ENCODE assay signal across 24 mouse cellular contexts in genomic region chr10:54153928-54154327, GRCm38 (mm10).
"Had no signal": no experiment of that assay in that cellular context is flagged by ENCODE, and none has a peak within 500 bp of the region (broad histone marks: within the 10 kb centered on the region; RNA-seq: fewer than 3 reads in every experiment).

No protein-coding gene starts in this region.

- H3K4me1 ChIP-seq: heart, embryonic 10.5 days; heart, embryonic 12.5 days; hindbrain, embryonic 10.5 days; hindbrain, embryonic 12.5 days; hindbrain, embryonic 15.5 days; limb, embryonic 10.5 days; limb, embryonic 12.5 days; liver, embryonic 13.5 days had no signal

- H3K9ac ChIP-seq: heart, embryonic 12.5 days; hindbrain, embryonic 12.5 days; hindbrain, embryonic 15.5 days; limb, embryonic 12.5 days; liver, embryonic 13.5 days had no signal

- H3K4me2 ChIP-seq: heart, embryonic 12.5 days; hindbrain, embryonic 12.5 days; hindbrain, embryonic 15.5 days; limb, embryonic 12.5 days; liver, embryonic 11.5 days; liver, embryonic 13.5 days had no signal

- H3K27me3 ChIP-seq: heart, embryonic 12.5 days; hindbrain, embryonic 12.5 days; hindbrain, embryonic 15.5 days; limb, embryonic 12.5 days; liver, embryonic 13.5 days had no signal

- H3K27ac ChIP-seq: heart, embryonic 10.5 days; hindbrain, embryonic 10.5 days; hindbrain, embryonic 12.5 days; hindbrain, embryonic 15.5 days; hindbrain, postnatal 0 days; layer of hippocampus, adult 2 months; left cerebral cortex, adult 2 months; limb, embryonic 10.5 days; limb, embryonic 12.5 days; liver, embryonic 13.5 days had no signal

- DNase-seq: gastrocnemius, postnatal 14 days; gastrocnemius, postnatal 36 days; heart, adult 18-20 months; heart, postnatal 10 days; kidney, adult 11 months; kidney, adult 2 months; kidney, adult 9 months; kidney, postnatal 10 days; kidney, postnatal 25 days; kidney, postnatal 4 days; liver; liver, embryonic 13.5 days had no signal

- H3K4me3 ChIP-seq: heart, embryonic 10.5 days; heart, embryonic 12.5 days; hindbrain, embryonic 10.5 days; hindbrain, embryonic 12.5 days; hindbrain, embryonic 15.5 days; layer of hippocampus, adult 2 months; left cerebral cortex, adult 2 months; limb, embryonic 10.5 days; limb, embryonic 12.5 days; liver, embryonic 13.5 days had no signal

- H3K36me3 ChIP-seq: heart, embryonic 10.5 days; heart, embryonic 12.5 days; hindbrain, embryonic 10.5 days; hindbrain, embryonic 12.5 days; hindbrain, embryonic 15.5 days; limb, embryonic 10.5 days; limb, embryonic 12.5 days; liver, embryonic 13.5 days had no signal

- H3K9me3 ChIP-seq: heart, embryonic 10.5 days; heart, embryonic 12.5 days; hindbrain, embryonic 10.5 days; hindbrain, embryonic 12.5 days; hindbrain, embryonic 15.5 days; limb, embryonic 10.5 days; limb, embryonic 12.5 days; liver, embryonic 13.5 days had no signal

- ATAC-seq: hindbrain, postnatal 0 days; intestine, embryonic 16.5 days had no signal
